Mouse (Mus musculus): ENCODE measurements around the gene Rheb. TPM values are rescaled to one million over a fixed set of nuclear protein-coding genes. Genes with fewer than 3 reads are reported as not detected.

Rheb gene
- total RNA-seq, 1 experiment = 45.6 TPM

- no peaks in the 10 kb centered on the region for H3K4me1 ChIP-seq (ENCODE audit: control insufficient read depth in 2 of 2, insufficient read depth in 2 of 2, low read length in 2 of 2, poor library complexity in 1 of 2)
- H3K9me3 ChIP-seq (ENCODE audit: control insufficient read depth, insufficient read depth, low read depth, low read length) = no peaks in the 10 kb centered on the region
- no peak for DNase-seq (ENCODE audit: low read depth, low spot score)
- H3K9ac ChIP-seq (ENCODE audit: insufficient read depth, low read depth, low read length, poor library complexity, severe bottlenecking) = no peak overlapping the region
- TF ChIP-seq ZNF384 (IDR thresholded peaks at IDR 0.05; ENCODE audit: low read depth, low read length) = no peak
- TF ChIP-seq HCFC1 (IDR thresholded peaks at IDR 0.05; ENCODE audit: borderline replicate concordance, insufficient read depth, low read length) = no peak
- TF ChIP-seq CHD2 (IDR thresholded peaks at IDR 0.05; ENCODE audit: low read depth, low read length) = no peak
- TF ChIP-seq ZC3H11A (IDR thresholded peaks at IDR 0.05; ENCODE audit: borderline replicate concordance, low read depth, low read length) = no peak
- no peak for TF ChIP-seq MAFK (IDR thresholded peaks at IDR 0.05; ENCODE audit: insufficient read depth, low read depth, low read length)
- in situ Hi-C loops (cut with MboI; ENCODE audit: low sequenced_read_pairs in 2 of 2, unreplicated experiment in 2 of 2) = no loop called here
- H3K36me3 ChIP-seq (ENCODE audit: control insufficient read depth, insufficient read depth, low read length, poor library complexity, severe bottlenecking) = peaks cover 37% of the 10 kb centered on the region
- H3K27ac ChIP-seq (ENCODE audit: insufficient read depth, low read depth, low read length, poor library complexity, severe bottlenecking) = no peak overlapping the region
- H3K4me3 ChIP-seq (ENCODE audit: insufficient read depth in 1 of 2, low read depth in 1 of 2, low read length in 2 of 2, poor library complexity in 1 of 2, severe bottlenecking in 1 of 2) = no peak overlapping the region
Measured at GRCm38 (mm10) chr5:24805222-24805621, 37.2 kb downstream of the Rheb start.

GRCm38 (mm10) chr5:24804661-24805060, 37.8 kb downstream of the Rheb start:
- Histone ChIP-seq H3K27ac (ENCODE audit: insufficient read depth, low read depth, low read length, poor library complexity, severe bottlenecking) (no peak overlapping the region), H3K4me3 (ENCODE audit: insufficient read depth in 1 of 2, low read depth in 1 of 2, low read length in 2 of 2, poor library complexity in 1 of 2, severe bottlenecking in 1 of 2) (no peak overlapping the region), H3K4me1 (ENCODE audit: control insufficient read depth in 2 of 2, insufficient read depth in 2 of 2, low read length in 2 of 2, poor library complexity in 1 of 2) (no peaks in the 10 kb centered on the region), H3K9ac (ENCODE audit: insufficient read depth, low read depth, low read length, poor library complexity, severe bottlenecking) (no peak overlapping the region), H3K9me3 (ENCODE audit: control insufficient read depth, insufficient read depth, low read depth, low read length) (no peaks in the 10 kb centered on the region), H3K36me3 (ENCODE audit: control insufficient read depth, insufficient read depth, low read length, poor library complexity, severe bottlenecking) (peaks cover 37% of the 10 kb centered on the region)
- in situ Hi-C loops (cut with MboI; ENCODE audit: low sequenced_read_pairs in 2 of 2, unreplicated experiment in 2 of 2) = no loop called here
- TF ChIP-seq CHD2 (IDR thresholded peaks at IDR 0.05; ENCODE audit: low read depth, low read length) (no peak), ZNF384 (IDR thresholded peaks at IDR 0.05; ENCODE audit: low read depth, low read length) (no peak), HCFC1 (IDR thresholded peaks at IDR 0.05; ENCODE audit: borderline replicate concordance, insufficient read depth, low read length) (no peak), MAFK (IDR thresholded peaks at IDR 0.05; ENCODE audit: insufficient read depth, low read depth, low read length) (no peak), ZC3H11A (IDR thresholded peaks at IDR 0.05; ENCODE audit: borderline replicate concordance, low read depth, low read length) (no peak)
- DNase-seq (ENCODE audit: low read depth, low spot score) = no peak

- TF ChIP-seq MAFK (IDR thresholded peaks at IDR 0.05; ENCODE audit: insufficient read depth, low read depth, low read length) = no peak
- TF ChIP-seq ZC3H11A (IDR thresholded peaks at IDR 0.05; ENCODE audit: borderline replicate concordance, low read depth, low read length) = no peak
- no peak for TF ChIP-seq CHD2 (IDR thresholded peaks at IDR 0.05; ENCODE audit: low read depth, low read length)
- TF ChIP-seq ZNF384 (IDR thresholded peaks at IDR 0.05; ENCODE audit: low read depth, low read length) = no peak
- no peak for TF ChIP-seq HCFC1 (IDR thresholded peaks at IDR 0.05; ENCODE audit: borderline replicate concordance, insufficient read depth, low read length)
- H3K4me1 ChIP-seq (ENCODE audit: control insufficient read depth in 2 of 2, insufficient read depth in 2 of 2, low read length in 2 of 2, poor library complexity in 1 of 2) = no peaks in the 10 kb centered on the region
- H3K36me3 ChIP-seq (ENCODE audit: control insufficient read depth, insufficient read depth, low read length, poor library complexity, severe bottlenecking) = peaks cover 31% of the 10 kb centered on the region
- H3K9ac ChIP-seq (ENCODE audit: insufficient read depth, low read depth, low read length, poor library complexity, severe bottlenecking) = no peak overlapping the region
- DNase-seq (ENCODE audit: low read depth, low spot score) = no peak
- no peak overlapping the region for H3K4me3 ChIP-seq (ENCODE audit: insufficient read depth in 1 of 2, low read depth in 1 of 2, low read length in 2 of 2, poor library complexity in 1 of 2, severe bottlenecking in 1 of 2)
- in situ Hi-C loops (cut with MboI; ENCODE audit: low sequenced_read_pairs in 2 of 2, unreplicated experiment in 2 of 2) = no loop called here
- no peak overlapping the region for H3K27ac ChIP-seq (ENCODE audit: insufficient read depth, low read depth, low read length, poor library complexity, severe bottlenecking)
- H3K9me3 ChIP-seq (ENCODE audit: control insufficient read depth, insufficient read depth, low read depth, low read length) = no peaks in the 10 kb centered on the region
Measured at GRCm38 (mm10) chr5:24801841-24802624, 40.4 kb downstream of the Rheb start.

- H3K4me3 ChIP-seq (ENCODE audit: insufficient read depth in 1 of 2, low read depth in 1 of 2, low read length in 2 of 2, poor library complexity in 1 of 2, severe bottlenecking in 1 of 2) = no peak overlapping the region
- TF ChIP-seq HCFC1 (IDR thresholded peaks at IDR 0.05; ENCODE audit: borderline replicate concordance, insufficient read depth, low read length) = no peak
- no peak for TF ChIP-seq ZC3H11A (IDR thresholded peaks at IDR 0.05; ENCODE audit: borderline replicate concordance, low read depth, low read length)
- no peak for TF ChIP-seq CHD2 (IDR thresholded peaks at IDR 0.05; ENCODE audit: low read depth, low read length)
- TF ChIP-seq MAFK (IDR thresholded peaks at IDR 0.05; ENCODE audit: insufficient read depth, low read depth, low read length) = no peak
- no peak for TF ChIP-seq ZNF384 (IDR thresholded peaks at IDR 0.05; ENCODE audit: low read depth, low read length)
- peaks cover 20% of the 10 kb centered on the region for H3K36me3 ChIP-seq (ENCODE audit: control insufficient read depth, insufficient read depth, low read length, poor library complexity, severe bottlenecking)
- H3K27ac ChIP-seq (ENCODE audit: insufficient read depth, low read depth, low read length, poor library complexity, severe bottlenecking) = no peak overlapping the region
- H3K9me3 ChIP-seq (ENCODE audit: control insufficient read depth, insufficient read depth, low read depth, low read length) = no peaks in the 10 kb centered on the region
- no peaks in the 10 kb centered on the region for H3K4me1 ChIP-seq (ENCODE audit: control insufficient read depth in 2 of 2, insufficient read depth in 2 of 2, low read length in 2 of 2, poor library complexity in 1 of 2)
- DNase-seq (ENCODE audit: low read depth, low spot score) = no peak
- in situ Hi-C loops (cut with MboI; ENCODE audit: low sequenced_read_pairs in 2 of 2, unreplicated experiment in 2 of 2) = no loop called here
- H3K9ac ChIP-seq (ENCODE audit: insufficient read depth, low read depth, low read length, poor library complexity, severe bottlenecking) = no peak overlapping the region
Measured at GRCm38 (mm10) chr5:24800416-24800815, 42.0 kb downstream of the Rheb start.
